ENCODE assay signal across 11 mouse cellular contexts in genomic region chr9:64347377-64347776, GRCm38 (mm10). TPM values are rescaled to one million over a fixed set of nuclear protein-coding genes. Genes with fewer than 3 reads are reported as not detected.
DNase-seq lines count a peak whose midpoint lies in the region; ATAC-seq and TF ChIP-seq lines count a peak whose summit lies in the region.
"Had no signal": no experiment of that assay in that cellular context is flagged by ENCODE, and none has a peak within 500 bp of the region (broad histone marks: within the 10 kb centered on the region; RNA-seq: fewer than 3 reads in every experiment).

No protein-coding gene starts in this region.

- no peak overlapping the region for H3K4me2 ChIP-seq in liver, embryonic 12.5 days

- H3K4me3 ChIP-seq in liver, adult 2 months (ENCODE audit: insufficient read depth, low read depth, low read length) = no peak overlapping the region
- no peak overlapping the region for H3K4me3 ChIP-seq in liver, embryonic 12.5 days

- H3K9me3 ChIP-seq in liver, embryonic 12.5 days (replicated peaks) = no peaks in the 10 kb centered on the region

- ATAC-seq in CD4-positive, CD25-positive, alpha-beta regulatory T cell, adult 4 months = no peak
- no peak for ATAC-seq in liver, embryonic 12.5 days
- no peak for ATAC-seq in cerebellum, adult (ENCODE audit: insufficient number of reproducible peaks, low FRiP score, low TSS enrichment)

- WGBS in liver, adult 2 months = 0% methylated on average over 1 of the region's 1 CpGs
- 0% methylated on average over 1 of the region's 1 CpGs for WGBS in liver, embryonic 12.5 days (ENCODE audit: insufficient replicate concordance)

- no peaks in the 10 kb centered on the region for H3K27me3 ChIP-seq in liver, adult 2 months (ENCODE audit: control insufficient read depth, insufficient read depth, low read length)
- H3K27me3 ChIP-seq in liver, embryonic 12.5 days (replicated peaks) = no peaks in the 10 kb centered on the region

- TF ChIP-seq POLR2A in liver, adult 2 months (IDR thresholded peaks at IDR 0.05; ENCODE audit: extremely low read depth, insufficient read depth, low read length) = no peak

- no peak overlapping the region for H3K27ac ChIP-seq in liver, adult 2 months (replicated peaks; ENCODE audit: insufficient read depth, low read depth, low read length)
- H3K27ac ChIP-seq in liver, embryonic 12.5 days = no peak overlapping the region

- H3K36me3 ChIP-seq in liver, adult 2 months (ENCODE audit: control insufficient read depth, insufficient read depth, low read length) = no peaks in the 10 kb centered on the region
- H3K36me3 ChIP-seq in liver, embryonic 12.5 days = no peaks in the 10 kb centered on the region

- no peak overlapping the region for H3K9ac ChIP-seq in liver, adult 2 months (ENCODE audit: low read depth, low read length)
- no peak overlapping the region for H3K9ac ChIP-seq in liver, embryonic 12.5 days

- no peaks in the 10 kb centered on the region for H3K79me2 ChIP-seq in liver, adult 2 months (ENCODE audit: control insufficient read depth, insufficient read depth, low read length)

- no peaks in the 10 kb centered on the region for H3K4me1 ChIP-seq in liver, adult 2 months (ENCODE audit: control insufficient read depth, insufficient read depth, low read length)
- peaks cover 2% of the 10 kb centered on the region; the same call in 1 of the 2 replicates for H3K4me1 ChIP-seq in liver, embryonic 12.5 days

- no peak for TF ChIP-seq CTCF in liver, adult 2 months (IDR thresholded peaks at IDR 0.05; ENCODE audit: low read depth, low read length)

- peak; percentile 33 for DNase-seq in CD4-positive, CD25-positive, alpha-beta regulatory T cell, adult 2 months (ENCODE audit: low read depth, low spot score)
- peak; percentile 29 for DNase-seq in liver, adult 2 months (ENCODE audit: extremely low read depth, low read depth, low spot score)
- peak; percentile 51 for DNase-seq in R1 (ENCODE audit: low read depth, low spot score)
- peak; percentile 57 for DNase-seq in induced T-regulatory cell, adult 2 months (ENCODE audit: low read depth)
- no peak for DNase-seq in right cerebral cortex, adult 2 months (ENCODE audit: low spot score in 2 of 2)
- DNase-seq: adrenal gland, adult 8-10 months; right cerebral cortex, postnatal 14 days had no signal

RNA-seq across cellular contexts. Expression of gene Dis3l, which starts 6.3 kb away (rescaled TPM):
- 10 to 100 TPM in 1 of 2 experiments, 1 to 10 TPM in 1; 9.4 to 12.5 TPM for polyA plus RNA-seq in CD4-positive, CD25-positive, alpha-beta regulatory T cell, adult 4 months (2017; shearing (Covaris generic))
- total RNA-seq in liver, adult 2 months (2014; rRNA removed) = 10.8 and 11.7 TPM in 2 replicates
- 7.7 and 8.4 TPM in 2 replicates for polyA plus RNA-seq in liver, adult 2 months (2012; rRNA removed)
- 13.8 and 14.3 TPM in 2 replicates for polyA plus RNA-seq in liver, embryonic 12.5 days (2016; fragmentation: Nextera tagmentation; extraction: Ambion mirVana)

RNA-seq across cellular contexts. Expression of gene Megf11, which starts 38.0 kb away (rescaled TPM):
- under 1 TPM; 0.11 to 0.36 TPM for polyA plus RNA-seq in CD4-positive, CD25-positive, alpha-beta regulatory T cell, adult 4 months (2017; shearing (Covaris generic))
- 0.07 and 0.09 TPM in 2 replicates for total RNA-seq in liver, adult 2 months (2014; rRNA removed)
- polyA plus RNA-seq in liver, adult 2 months (2012; rRNA removed) = 0.02 and 0.13 TPM in 2 replicates
- 0.27 and 0.31 TPM in 2 replicates for polyA plus RNA-seq in liver, embryonic 12.5 days (2016; fragmentation: Nextera tagmentation; extraction: Ambion mirVana)
- total RNA-seq: hematopoietic stem cell, adult 5-6 weeks had no signal

Comparison
In these comparisons a context has a peak if more than half of its experiments do, and no peak if none do; other contexts are left out.
1. DNase-seq: peak in CD4-positive, CD25-positive, alpha-beta regulatory T cell, adult 2 months (single experiment), liver, adult 2 months (single experiment), R1 (single experiment) and induced T-regulatory cell, adult 2 months (single experiment); none in right cerebral cortex, adult 2 months (0 of 2).